Mouse (Mus musculus) spleen, postnatal 36 days (tissue): Measurements from ENCODE around the gene Cwc27.
A peak's percentile ranks its signal among the peaks of the same experiment; 100 is the strongest.

Experiments
- DNase-seq, 2 experiments: peaks; one replicate each; pipeline ENCODE4 v3.0.0; 2022; ENCODE audit warnings: low spot score in 2 of 2, mixed read lengths in 1 of 2

Gene Cwc27

GRCm38 (mm10) chr13:104615111-104615510 lies 201.8 kb downstream of the Cwc27 start:
- no peak for DNase-seq

GRCm38 (mm10) chr13:104611296-104611695 lies 205.6 kb downstream of the Cwc27 start:
- DNase-seq = no peak

- peak; percentile 42 to 50 for DNase-seq
These were observed 206.5 kb downstream of the Cwc27 start for GRCm38 (mm10) chr13:104610210-104611111.

- no peak for DNase-seq
These were observed 208.4 kb downstream of the Cwc27 start for GRCm38 (mm10) chr13:104608516-104608915.

GRCm38 (mm10) chr13:104606786-104607580 lies 210.0 kb downstream of the Cwc27 start:
- peak in 1 of 2 experiments; percentile 17 for DNase-seq

GRCm38 (mm10) chr13:104605111-104605510 lies 211.8 kb downstream of the Cwc27 start:
- DNase-seq = no peak

- no peak for DNase-seq
These were observed 214.7 kb downstream of the Cwc27 start for GRCm38 (mm10) chr13:104602197-104602596.

GRCm38 (mm10) chr13:104601783-104602182 lies 215.2 kb downstream of the Cwc27 start:
- no peak for DNase-seq

GRCm38 (mm10) chr13:104596199-104596598 lies 220.7 kb downstream of the Cwc27 start:
- no peak for DNase-seq

GRCm38 (mm10) chr13:104594820-104595351 lies 222.1 kb downstream of the Cwc27 start:
- DNase-seq = no peak

GRCm38 (mm10) chr13:104590931-104591330 lies 226.0 kb downstream of the Cwc27 start:
- DNase-seq = no peak

GRCm38 (mm10) chr13:104590097-104590607 lies 226.8 kb downstream of the Cwc27 start:
- DNase-seq = no peak

GRCm38 (mm10) chr13:104588383-104588782 lies 228.6 kb downstream of the Cwc27 start:
- no peak for DNase-seq
